Mouse (Mus musculus): ENCODE results near the gene Mypn.
A peak's percentile ranks its signal among the peaks of the same experiment; 100 is the strongest.

Mypn gene

DNA sequence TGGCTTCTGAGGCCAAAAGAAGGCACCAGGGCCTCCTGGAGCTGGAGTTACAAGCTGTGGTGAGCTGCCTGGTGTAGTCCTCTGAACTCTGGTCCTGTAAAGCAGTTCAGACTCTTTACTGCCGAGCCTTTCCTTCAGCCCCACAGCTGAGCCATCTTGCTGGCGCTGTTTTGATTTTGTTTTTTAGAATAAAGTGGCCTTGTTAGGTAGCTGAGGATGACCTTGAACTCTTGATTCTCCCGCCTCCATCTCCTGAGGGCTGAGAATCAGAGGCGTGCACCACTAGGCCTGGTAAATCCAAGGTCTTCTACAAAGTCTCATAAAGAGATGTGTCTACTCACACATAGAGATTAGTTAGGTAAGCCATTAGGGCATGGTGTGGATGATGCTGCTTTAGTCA lies 49.0 kb downstream of the Mypn start:
- DNase-seq (ENCODE audit: low spot score) = no peak

GRCm38 (mm10) chr10:63154226-63154625 lies 49.5 kb downstream of the Mypn start:
- DNase-seq (ENCODE audit: low spot score) = no peak

- peak; percentile 66 for DNase-seq (ENCODE audit: low spot score)
Measured at GRCm38 (mm10) chr10:63153563-63153962, 50.2 kb downstream of the Mypn start.

DNA sequence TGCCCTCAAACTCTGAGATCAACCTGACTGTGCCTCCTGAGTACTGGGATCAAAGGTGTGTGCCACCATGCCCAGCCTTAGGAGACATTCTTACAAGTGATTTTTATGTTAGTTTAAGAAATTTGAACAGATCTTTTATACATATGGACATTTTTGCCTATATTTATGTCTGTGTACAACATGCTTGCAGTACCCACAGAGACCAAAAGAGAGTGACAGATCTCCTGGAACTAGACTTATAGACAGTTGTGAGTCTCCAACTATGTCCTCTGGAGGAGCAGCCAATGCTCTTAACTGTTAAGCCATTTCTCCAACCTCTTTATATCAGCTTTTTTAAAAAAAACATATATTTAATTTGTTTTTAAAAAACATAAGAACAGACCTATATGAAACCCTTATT lies 51.4 kb downstream of the Mypn start:
- DNase-seq (ENCODE audit: low spot score) = no peak

DNA sequence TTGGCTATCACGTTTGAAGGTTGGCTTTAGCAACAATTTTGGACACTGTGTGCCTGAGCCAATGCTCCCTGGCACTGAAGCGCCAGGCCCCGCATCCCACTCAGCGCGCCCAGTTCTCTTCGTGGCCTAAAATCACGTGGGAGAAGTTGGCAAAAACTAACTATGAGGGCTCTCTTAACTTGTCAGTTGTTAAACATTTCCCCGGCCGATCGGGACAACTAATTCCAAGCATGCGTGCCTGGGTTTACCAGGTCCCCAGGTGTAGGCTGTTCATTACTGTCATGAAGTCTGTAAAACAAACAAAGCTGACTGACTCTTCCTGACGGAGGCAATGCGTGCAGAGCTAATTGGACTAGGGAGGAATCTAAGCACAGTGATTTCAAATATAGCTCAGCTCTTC lies 61.1 kb downstream of the Mypn start:
- no peak for DNase-seq (ENCODE audit: low spot score)

- no peak for DNase-seq (ENCODE audit: low spot score)
Measured at GRCm38 (mm10) chr10:63136436-63136835, 67.3 kb downstream of the Mypn start.

DNA sequence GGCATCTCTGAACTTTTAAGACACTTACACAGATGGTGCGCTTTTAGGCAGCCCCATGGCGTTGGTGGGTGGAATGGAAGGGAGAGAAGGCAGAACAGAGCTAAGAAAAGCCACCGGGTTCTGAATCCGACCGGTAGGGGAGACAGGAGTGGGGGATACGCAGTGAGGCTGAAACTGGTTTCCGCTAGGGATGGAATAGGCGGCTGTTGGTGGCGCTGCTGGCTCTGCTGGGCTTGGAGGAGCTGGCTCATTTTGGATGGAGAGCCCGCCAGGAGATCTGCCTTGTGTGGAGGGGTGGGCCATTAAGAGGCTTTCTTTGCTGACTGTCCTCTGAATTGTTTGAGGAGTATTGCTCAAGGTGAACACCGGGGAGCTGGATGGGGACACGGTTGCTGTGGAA lies 68.1 kb downstream of the Mypn start:
- no peak for DNase-seq (ENCODE audit: low spot score)

DNA sequence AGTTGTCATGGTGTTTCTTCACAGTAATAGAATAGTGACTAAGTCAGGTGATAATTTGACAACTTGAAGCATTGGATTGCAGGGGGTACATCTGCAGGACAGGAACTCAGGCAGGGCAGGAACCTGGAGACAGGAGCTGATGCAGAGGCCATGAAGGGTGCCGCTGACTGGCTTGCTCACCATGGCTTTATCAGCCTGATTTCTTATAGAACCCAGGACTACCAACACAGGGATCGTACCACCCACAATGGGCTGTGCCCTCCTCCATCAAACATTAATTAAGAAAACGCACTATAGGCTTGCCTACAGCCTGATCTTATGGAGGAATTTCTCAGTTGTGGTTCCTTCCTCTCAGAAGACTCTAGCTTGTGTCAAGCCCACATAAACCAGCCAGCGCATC lies 70.4 kb downstream of the Mypn start:
- no peak for DNase-seq (ENCODE audit: low spot score)

DNA sequence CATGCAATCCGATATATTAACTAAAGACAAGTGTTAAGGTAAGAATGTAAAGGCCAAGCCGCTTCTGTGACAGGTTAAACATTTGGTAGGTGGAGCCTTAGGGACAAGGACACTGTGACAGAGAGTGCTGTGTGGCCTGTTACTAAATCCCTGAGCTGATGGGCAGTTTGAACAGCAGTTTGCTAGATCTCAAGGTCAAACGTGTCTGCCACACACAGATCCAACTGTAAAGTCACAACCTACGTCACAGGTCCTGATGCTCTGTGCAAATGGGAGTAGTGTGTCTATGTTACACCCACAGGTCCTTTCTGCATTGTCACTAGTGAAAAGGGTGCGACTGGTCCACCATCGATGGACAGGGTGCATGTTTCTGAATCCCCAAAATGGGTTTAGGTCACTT lies 71.4 kb downstream of the Mypn start:
- DNase-seq (ENCODE audit: low spot score) = no peak

DNA sequence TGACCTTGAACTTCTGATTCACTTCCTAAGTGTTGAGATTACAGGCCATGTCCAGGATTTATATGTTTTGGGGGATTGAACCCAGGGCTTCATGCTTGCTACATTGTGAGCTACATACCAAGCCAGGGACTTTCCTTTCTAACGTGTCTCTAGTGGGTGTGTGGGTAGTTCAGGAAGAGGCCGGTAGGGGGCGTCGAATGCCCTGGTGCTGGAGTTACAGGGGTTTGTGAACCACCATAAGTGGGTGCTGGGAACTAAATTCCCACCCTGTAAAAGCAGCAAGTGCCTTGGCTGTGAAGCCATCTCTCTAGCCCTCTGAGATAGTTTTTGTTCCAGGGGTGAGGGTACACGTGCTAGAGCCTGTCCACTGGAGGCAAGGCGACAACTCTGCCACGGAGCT lies 73.3 kb downstream of the Mypn start:
- DNase-seq (ENCODE audit: low spot score) = no peak

GRCm38 (mm10) chr10:63128256-63128655 lies 75.5 kb downstream of the Mypn start:
- DNase-seq (ENCODE audit: low spot score) = no peak

DNA sequence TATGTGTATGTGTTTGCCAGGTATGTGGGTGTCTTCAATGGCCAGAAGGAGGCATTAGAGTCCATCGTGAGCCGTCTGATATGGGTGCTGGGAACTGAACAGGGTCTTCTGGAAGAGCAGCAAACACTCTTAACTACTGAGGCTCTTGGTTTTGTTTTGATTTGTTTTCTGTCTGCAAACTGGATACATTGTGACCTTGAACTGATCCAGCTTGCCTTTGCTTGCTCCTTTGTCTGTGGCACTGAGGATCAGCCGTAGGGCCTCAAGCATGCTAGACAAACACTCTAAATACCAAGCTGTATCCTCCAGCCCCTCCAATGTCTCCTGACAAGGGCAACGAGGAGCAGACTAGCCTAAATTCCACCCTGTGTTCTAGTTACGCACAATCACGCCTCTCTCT lies 76.6 kb downstream of the Mypn start:
- no peak for DNase-seq (ENCODE audit: low spot score)

GRCm38 (mm10) chr10:63126116-63126515 lies 77.6 kb downstream of the Mypn start:
- DNase-seq (ENCODE audit: low spot score) = no peak

DNA sequence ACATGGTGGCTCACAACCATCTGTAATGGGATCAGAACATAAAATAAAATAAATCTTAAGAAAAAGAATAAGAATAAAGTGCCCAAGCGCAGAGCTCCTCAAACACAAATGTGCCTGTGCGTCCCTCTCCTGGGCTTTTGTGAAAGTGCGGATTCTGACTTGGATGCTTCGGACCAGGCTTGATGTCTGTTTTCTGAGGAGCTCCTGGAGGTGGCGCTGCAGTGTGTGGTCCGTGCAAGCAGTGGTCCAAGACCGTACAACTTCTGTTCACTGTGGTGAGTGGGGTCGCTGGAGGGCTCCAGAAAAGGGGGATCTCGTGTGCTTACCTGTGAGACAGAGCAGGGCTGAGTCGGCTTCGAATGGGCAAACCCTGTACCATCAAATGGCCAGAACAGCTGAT lies 78.4 kb downstream of the Mypn start:
- DNase-seq (ENCODE audit: low spot score) = peak; percentile 17

DNA sequence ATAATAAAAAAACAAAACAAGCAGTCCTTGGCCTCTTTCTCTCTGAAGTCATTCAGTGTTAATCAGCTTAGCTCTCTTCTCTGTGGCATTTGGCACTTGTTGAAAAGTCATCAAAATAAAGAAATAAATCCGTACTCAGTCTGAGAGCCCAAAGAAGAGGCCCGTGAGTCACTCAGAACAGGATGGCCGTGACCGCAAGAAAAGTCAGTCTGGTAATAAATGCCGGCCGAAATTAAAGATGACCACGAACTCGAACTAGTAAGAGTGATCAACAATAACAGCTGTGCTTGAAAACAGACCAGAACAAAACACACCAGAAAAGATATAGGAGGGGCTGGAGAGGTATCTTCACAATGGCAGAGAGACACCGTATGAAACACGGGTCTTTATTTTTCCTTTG lies 79.7 kb downstream of the Mypn start:
- no peak for DNase-seq (ENCODE audit: low spot score)

DNA sequence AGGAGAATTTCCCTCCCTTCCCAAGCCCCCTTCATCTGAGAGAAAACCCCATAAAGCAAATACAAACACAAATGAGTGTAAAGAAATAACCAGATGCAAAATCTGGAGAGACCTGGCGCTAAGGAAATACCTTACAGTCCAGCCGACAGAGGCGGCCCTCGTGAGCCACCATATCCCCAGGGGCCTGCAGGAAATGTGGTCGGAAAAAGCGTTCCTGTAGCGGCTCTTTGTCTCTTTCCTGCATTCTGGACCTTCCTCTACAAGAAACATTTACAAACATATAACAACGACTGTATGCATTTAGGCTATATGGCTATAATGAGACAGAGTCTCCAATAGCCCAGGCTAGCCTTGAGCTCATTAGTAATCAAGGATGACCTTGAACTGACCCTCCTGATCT lies 80.6 kb downstream of the Mypn start:
- no peak for DNase-seq (ENCODE audit: low spot score)

DNA sequence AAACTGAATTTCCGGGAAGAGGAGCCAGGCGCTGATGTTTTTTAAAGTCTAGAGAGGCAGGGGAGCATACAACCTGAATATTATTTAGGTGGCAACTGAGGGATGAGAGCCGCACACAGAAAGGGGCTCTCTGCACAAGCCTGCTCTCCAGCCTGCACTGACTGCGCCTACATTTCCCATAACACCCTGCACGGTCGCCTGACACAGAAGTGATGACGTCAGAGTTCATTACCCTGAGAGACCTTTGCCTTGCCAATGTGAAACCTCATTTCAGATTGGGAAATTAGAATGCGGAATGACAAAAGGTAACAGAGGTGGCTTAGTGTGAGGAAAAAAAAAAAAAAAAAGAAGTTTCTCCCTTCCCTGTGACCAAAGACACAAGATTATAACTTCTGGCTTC lies 81.2 kb downstream of the Mypn start:
- no peak for DNase-seq (ENCODE audit: low spot score)

DNA sequence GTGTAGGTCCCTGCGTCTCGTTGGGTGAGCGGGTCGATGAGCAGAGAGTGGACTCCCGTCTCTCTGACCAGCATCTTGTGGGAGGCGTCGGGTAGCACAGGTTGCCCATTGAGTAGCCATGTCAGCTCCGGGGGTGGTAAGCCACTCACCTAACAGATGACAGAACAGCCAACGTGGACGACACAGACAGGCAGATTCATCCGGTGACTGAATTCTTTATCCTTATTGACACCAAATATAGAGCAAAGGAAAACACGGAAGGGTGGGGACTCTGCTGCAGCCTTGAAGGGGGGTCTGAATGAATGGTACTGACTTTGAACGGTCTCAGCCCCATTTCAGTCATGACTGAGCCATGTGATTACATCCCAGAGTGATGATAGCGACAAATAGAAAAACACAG lies 81.8 kb downstream of the Mypn start:
- no peak for DNase-seq (ENCODE audit: low spot score)

DNA sequence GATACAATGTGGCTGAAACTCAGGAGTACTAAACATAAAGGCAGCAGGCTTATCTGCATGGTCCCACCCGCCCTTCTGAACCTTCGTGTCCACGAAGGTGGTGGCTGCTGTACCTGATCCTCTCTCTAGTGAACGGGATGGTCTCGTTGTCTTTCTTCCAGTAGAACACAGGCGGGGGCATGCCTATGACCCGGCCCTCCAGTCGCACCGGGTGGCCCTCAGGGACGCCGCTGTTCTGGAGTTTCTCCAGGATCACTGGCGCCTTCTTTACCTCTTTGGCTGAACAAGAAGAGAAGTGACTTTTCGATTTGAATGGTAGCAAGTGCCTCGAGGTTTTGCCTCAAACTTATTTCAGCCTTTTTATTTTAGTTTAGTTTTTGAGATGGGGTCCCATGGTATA lies 83.8 kb downstream of the Mypn start:
- no peak for DNase-seq (ENCODE audit: low spot score)

DNA sequence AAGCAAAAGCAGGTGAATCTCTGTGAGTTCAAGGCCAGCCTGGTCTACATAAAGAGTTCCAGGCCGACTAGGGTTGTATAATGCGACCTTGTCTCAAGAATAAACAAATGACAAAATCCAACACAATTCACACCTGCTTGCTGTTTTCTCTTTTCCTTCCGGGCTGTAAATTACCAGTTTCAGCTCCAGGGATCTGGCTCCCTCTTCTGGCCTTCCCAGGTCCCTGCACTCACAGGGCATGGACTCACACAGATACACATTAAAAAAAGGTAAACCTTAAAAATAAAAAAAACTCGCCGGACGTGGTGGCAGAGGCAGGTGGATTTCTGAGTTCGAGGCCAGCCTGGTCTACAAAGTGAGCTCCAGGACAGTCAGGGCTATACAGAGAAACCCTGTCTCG lies 86.2 kb downstream of the Mypn start:
- no peak for DNase-seq (ENCODE audit: low spot score)

DNA sequence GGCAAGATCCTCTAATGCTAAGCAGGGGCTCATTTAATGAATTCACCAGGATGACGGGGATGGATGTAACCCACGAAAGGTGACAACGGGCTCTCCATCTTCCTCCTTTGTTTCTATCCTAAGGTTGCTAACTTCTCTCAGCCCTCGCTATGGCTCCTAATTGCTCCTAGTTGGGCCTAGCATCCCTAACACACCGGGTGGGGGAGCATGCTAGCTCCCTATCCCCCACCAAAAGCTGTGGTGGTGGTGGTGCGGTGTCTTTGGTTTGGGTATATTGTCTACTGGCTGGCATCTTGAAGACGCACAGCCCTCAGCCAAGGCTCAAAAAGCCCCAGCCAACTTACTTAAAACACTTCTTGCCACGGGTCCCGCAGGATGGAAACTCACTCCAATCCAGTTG lies 87.4 kb downstream of the Mypn start:
- no peak for DNase-seq (ENCODE audit: low spot score)

DNA sequence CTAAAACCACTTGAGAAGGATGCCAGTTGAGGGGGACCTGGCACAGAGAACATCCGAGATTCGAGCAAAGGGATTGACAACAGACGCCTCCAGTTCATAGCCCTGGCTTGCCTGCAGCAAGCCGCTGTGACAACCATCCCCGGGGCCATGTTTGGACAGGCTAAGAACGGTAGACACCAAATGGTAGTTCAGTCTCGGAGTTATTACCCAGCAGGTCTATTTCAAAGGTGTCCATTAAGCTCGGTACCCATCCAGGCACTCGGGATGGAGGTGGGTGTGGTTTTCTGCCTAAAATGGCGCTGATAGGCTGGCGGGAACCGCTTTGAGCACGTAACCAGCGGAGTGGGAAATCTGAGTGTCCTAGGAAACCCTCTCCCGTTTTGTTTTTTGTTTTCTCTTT lies 87.9 kb downstream of the Mypn start:
- DNase-seq (ENCODE audit: low spot score) = no peak

GRCm38 (mm10) chr10:63113716-63114360 lies 89.9 kb downstream of the Mypn start:
- no peak for DNase-seq (ENCODE audit: low spot score)

- DNase-seq (ENCODE audit: low spot score) = no peak
Measured at GRCm38 (mm10) chr10:63113027-63113604, 90.6 kb downstream of the Mypn start.
